23 mouse cellular contexts compared by ENCODE assay signal in the genomic region with DNA sequence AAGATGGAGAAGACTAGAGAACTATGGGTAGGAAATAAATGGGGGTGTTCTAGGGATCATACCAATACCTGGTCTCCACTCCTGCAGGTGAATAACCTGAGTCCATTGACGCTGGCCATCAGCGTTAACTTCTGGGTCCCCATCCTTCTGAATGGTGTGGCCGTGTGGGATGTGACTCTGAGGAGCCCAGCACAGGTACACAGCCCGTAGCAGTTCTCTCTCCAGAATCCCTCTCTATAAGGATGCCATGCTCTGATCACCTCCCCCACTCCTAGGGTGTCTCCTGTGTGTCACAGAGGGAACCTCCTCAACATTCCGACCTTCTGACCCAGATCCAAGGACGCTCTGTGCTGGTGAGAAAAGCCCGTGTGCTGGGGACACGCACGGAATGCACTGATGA. TPM values are rescaled to one million over a fixed set of nuclear protein-coding genes. Genes with fewer than 3 reads are reported as not detected.
"Had no signal": no experiment of that assay in that cellular context is flagged by ENCODE, and none has a peak within 500 bp of the region (broad histone marks: within the 10 kb centered on the region; RNA-seq: fewer than 3 reads in every experiment).

No protein-coding gene starts in this region.

- H3K9ac ChIP-seq: limb, embryonic 13.5 days; liver, embryonic 15.5 days; midbrain, embryonic 12.5 days; midbrain, embryonic 15.5 days; neural tube, embryonic 12.5 days; neural tube, embryonic 15.5 days had no signal

- DNase-seq: kidney, postnatal 25 days; layer of hippocampus, adult 9-11 months; lung, adult 2 months; lung, postnatal 14 days; lung, postnatal 4 days; right cerebral cortex, adult 18-20 months; right cerebral cortex, postnatal 14 days; right cerebral cortex, postnatal 4 days; thymus, adult 18-20 months; thymus, postnatal 36 days had no signal

- ATAC-seq: midbrain, embryonic 15.5 days had no signal

- H3K4me2 ChIP-seq: limb, embryonic 13.5 days; liver, embryonic 15.5 days; midbrain, embryonic 12.5 days; midbrain, embryonic 15.5 days; neural tube, embryonic 12.5 days; neural tube, embryonic 15.5 days had no signal

- H3K27ac ChIP-seq: kidney, postnatal 0 days; layer of hippocampus, adult 2 months; limb, embryonic 10.5 days; limb, embryonic 13.5 days; liver, embryonic 15.5 days; midbrain, embryonic 12.5 days; midbrain, embryonic 15.5 days; neural tube, embryonic 12.5 days; neural tube, embryonic 15.5 days; stomach, postnatal 0 days had no signal

- H3K4me1 ChIP-seq: limb, embryonic 13.5 days; liver, embryonic 15.5 days; midbrain, embryonic 12.5 days; midbrain, embryonic 15.5 days; neural tube, embryonic 12.5 days; neural tube, embryonic 15.5 days had no signal

- H3K36me3 ChIP-seq: limb, embryonic 10.5 days; limb, embryonic 13.5 days; liver, embryonic 15.5 days; midbrain, embryonic 12.5 days; midbrain, embryonic 15.5 days; neural tube, embryonic 12.5 days; neural tube, embryonic 15.5 days had no signal

- H3K9me3 ChIP-seq: limb, embryonic 10.5 days; limb, embryonic 13.5 days; liver, embryonic 15.5 days; midbrain, embryonic 12.5 days; midbrain, embryonic 15.5 days; neural tube, embryonic 12.5 days; neural tube, embryonic 15.5 days had no signal

- H3K4me3 ChIP-seq: layer of hippocampus, adult 2 months; limb, embryonic 10.5 days; limb, embryonic 13.5 days; liver, embryonic 15.5 days; midbrain, embryonic 12.5 days; midbrain, embryonic 15.5 days; neural tube, embryonic 12.5 days; neural tube, embryonic 15.5 days had no signal

- H3K27me3 ChIP-seq: limb, embryonic 13.5 days; liver, embryonic 15.5 days; midbrain, embryonic 12.5 days; midbrain, embryonic 15.5 days; neural tube, embryonic 12.5 days; neural tube, embryonic 15.5 days had no signal

RNA-seq across cellular contexts. Expression of a gene that starts 3.1 kb away (rescaled TPM):
- polyA plus RNA-seq: kidney, embryonic 14.5 days; kidney, postnatal 0 days; midbrain, embryonic 12.5 days; midbrain, embryonic 15.5 days; stomach, embryonic 14.5 days had no signal

RNA-seq across cellular contexts. Expression of a gene that starts 48.9 kb away (rescaled TPM):
- total RNA-seq: left cerebral cortex, adult 18-20 months had no signal
- polyA plus RNA-seq: kidney, embryonic 14.5 days; kidney, postnatal 0 days; limb, embryonic 10.5 days; limb, embryonic 13.5 days; midbrain, embryonic 12.5 days; midbrain, embryonic 15.5 days; neural tube, embryonic 12.5 days; stomach, embryonic 14.5 days; stomach, postnatal 0 days had no signal
